Mouse (Mus musculus): ENCODE data around the gene Tmbim7. TPM values are rescaled to one million over a fixed set of nuclear protein-coding genes. Genes with fewer than 3 reads are reported as not detected.
"Not testable (repeated sequence)": the region's sequence is repeated elsewhere in the genome, so short reads cannot be mapped to it uniquely, and the experiment has no call there.

Gene Tmbim7
- polyA plus RNA-seq, 1 experiment from 2014 or later = 0.14 TPM

GRCm38 (mm10) chr5:3646539-3646938 is 4.4 kb upstream of the Tmbim7 start:
- ATAC-seq (ENCODE audit: low FRiP score, low read depth) = no peak
- Histone ChIP-seq H3K27me3 (no peaks in the 10 kb centered on the region), H3K36me3 (peaks cover 22% of the 10 kb centered on the region), H3K27ac (replicated peaks) (no peak overlapping the region), H3K4me1 (peaks cover 3% of the 10 kb centered on the region), H3K9ac (replicated peaks) (peak overlapping the region; percentile 87), H3K4me2 (replicated peaks) (peak overlapping the region; percentile 62), H3K9me3 (no peaks in the 10 kb centered on the region), H3K4me3 (peak overlapping the region; percentile 97)
- WGBS = 28% methylated on average over 6 of the region's 6 CpGs

- under 1% methylated on average over 59 of the region's 60 CpGs for WGBS
- ATAC-seq (ENCODE audit: low FRiP score, low read depth) = peak; percentile 55
- Histone ChIP-seq H3K4me3 (peak overlapping the region; percentile 97), H3K4me1 (peaks cover 3% of the 10 kb centered on the region), H3K27me3 (no peaks in the 10 kb centered on the region), H3K36me3 (peaks cover 16% of the 10 kb centered on the region), H3K9ac (replicated peaks) (peak overlapping the region; percentile 87), H3K9me3 (no peaks in the 10 kb centered on the region), H3K27ac (replicated peaks) (peak overlapping the region; percentile 90), H3K4me2 (replicated peaks) (peak overlapping the region; percentile 62)
Measured at GRCm38 (mm10) chr5:3646991-3647707, 3.8 kb upstream of the Tmbim7 start.

- Histone ChIP-seq H3K27ac (replicated peaks) (peak overlapping the region; percentile 90), H3K9ac (replicated peaks) (peak overlapping the region; percentile 87), H3K9me3 (no peaks in the 10 kb centered on the region), H3K36me3 (peaks cover 14% of the 10 kb centered on the region; the same call in 1 of the 2 replicates), H3K4me2 (replicated peaks) (peak overlapping the region; percentile 62), H3K4me3 (peak overlapping the region; percentile 97), H3K4me1 (peaks cover 3% of the 10 kb centered on the region), H3K27me3 (no peaks in the 10 kb centered on the region)
- peak; percentile 98 for ATAC-seq (ENCODE audit: low FRiP score, low read depth)
- WGBS = 0% methylated on average over 39 of the region's 46 CpGs
Measured at GRCm38 (mm10) chr5:3647708-3648121, 3.3 kb upstream of the Tmbim7 start.

GRCm38 (mm10) chr5:3648206-3648848 is 2.7 kb upstream of the Tmbim7 start:
- Histone ChIP-seq H3K27ac (replicated peaks) (no peak overlapping the region), H3K4me1 (peaks cover 3% of the 10 kb centered on the region), H3K27me3 (no peaks in the 10 kb centered on the region), H3K4me3 (peak overlapping the region; percentile 97), H3K9me3 (no peaks in the 10 kb centered on the region), H3K9ac (replicated peaks) (no peak overlapping the region), H3K4me2 (replicated peaks) (peak overlapping the region; percentile 62), H3K36me3 (peaks cover 11% of the 10 kb centered on the region; the same call in 1 of the 2 replicates)
- ATAC-seq (ENCODE audit: low FRiP score, low read depth) = peak; percentile 35; the same call in 1 of the 2 replicates
- WGBS = 62% methylated on average over 4 of the region's 4 CpGs

- no peak overlapping the region for H3K4me2 ChIP-seq (replicated peaks)
- no peaks in the 10 kb centered on the region for H3K27me3 ChIP-seq
- no peak overlapping the region for H3K4me3 ChIP-seq
- no peak overlapping the region for H3K9ac ChIP-seq (replicated peaks)
- no peaks in the 10 kb centered on the region for H3K9me3 ChIP-seq
- no peak overlapping the region for H3K27ac ChIP-seq (replicated peaks)
- H3K36me3 ChIP-seq = peaks cover 9% of the 10 kb centered on the region; the same call in 1 of the 2 replicates
- H3K4me1 ChIP-seq = peaks cover 3% of the 10 kb centered on the region
- 77% methylated on average over 4 of the region's 4 CpGs for WGBS
- no peak for ATAC-seq (ENCODE audit: low FRiP score, low read depth)
Measured at GRCm38 (mm10) chr5:3648849-3649210, 2.2 kb upstream of the Tmbim7 start.

- no peaks in the 10 kb centered on the region for H3K36me3 ChIP-seq
- no peak overlapping the region for H3K27ac ChIP-seq (replicated peaks)
- no peaks in the 10 kb centered on the region for H3K9me3 ChIP-seq
- no peak for ATAC-seq (ENCODE audit: low FRiP score, low read depth)
- H3K4me1 ChIP-seq = peaks cover 1% of the 10 kb centered on the region
- 84% methylated on average over 5 of the region's 5 CpGs for WGBS
- H3K9ac ChIP-seq (replicated peaks) = no peak overlapping the region
- H3K27me3 ChIP-seq = no peaks in the 10 kb centered on the region
- H3K4me2 ChIP-seq (replicated peaks) = no peak overlapping the region
- no peak overlapping the region for H3K4me3 ChIP-seq
Measured at GRCm38 (mm10) chr5:3651621-3652020, 640 bp downstream of the Tmbim7 start.

GRCm38 (mm10) chr5:3652903-3653575 is 2.1 kb downstream of the Tmbim7 start:
- not testable (repeated sequence) for H3K36me3 ChIP-seq; H3K4me2 ChIP-seq (replicated peaks); H3K4me3 ChIP-seq; H3K27me3 ChIP-seq; ATAC-seq (ENCODE audit: low FRiP score, low read depth); H3K27ac ChIP-seq (replicated peaks); H3K4me1 ChIP-seq; H3K9ac ChIP-seq (replicated peaks); H3K9me3 ChIP-seq
- WGBS = 92% methylated on average over 19 of the region's 25 CpGs

GRCm38 (mm10) chr5:3653801-3654200 is 2.8 kb downstream of the Tmbim7 start:
- Histone ChIP-seq H3K4me3 (no peak overlapping the region), H3K27me3 (no peaks in the 10 kb centered on the region), H3K36me3 (no peaks in the 10 kb centered on the region), H3K9me3 (no peaks in the 10 kb centered on the region), H3K4me1 (no peaks in the 10 kb centered on the region), H3K9ac (replicated peaks) (no peak overlapping the region), H3K27ac (replicated peaks) (no peak overlapping the region), H3K4me2 (replicated peaks) (no peak overlapping the region)
- WGBS = 92% methylated on average over 4 of the region's 4 CpGs
- ATAC-seq (ENCODE audit: low FRiP score, low read depth) = no peak

GRCm38 (mm10) chr5:3657085-3657484 is 6.1 kb downstream of the Tmbim7 start, which contains the start of gene Gatad1:
Gene Gatad1, minus strand, starts transcription at chr5:3657185.
- no peaks in the 10 kb centered on the region for H3K36me3 ChIP-seq
- no peak within 1 kb of the TSS for H3K9ac ChIP-seq (replicated peaks)
- no peak within 1 kb of the TSS for H3K27ac ChIP-seq (replicated peaks)
- no peaks in the 10 kb centered on the region for H3K9me3 ChIP-seq
- WGBS = 76% methylated on average over 5 of the region's 5 CpGs
- H3K4me1 ChIP-seq = no peaks in the 10 kb centered on the region
- no peak within 1 kb of the TSS for H3K4me2 ChIP-seq (replicated peaks)
- H3K4me3 ChIP-seq = no peak within 1 kb of the TSS
- no peak for ATAC-seq (ENCODE audit: low FRiP score, low read depth)
- H3K27me3 ChIP-seq = no peaks in the 10 kb centered on the region

- 91% methylated on average over 2 of the region's 2 CpGs for WGBS
- no peak overlapping the region for H3K4me2 ChIP-seq (replicated peaks)
- H3K27ac ChIP-seq (replicated peaks) = no peak overlapping the region
- no peaks in the 10 kb centered on the region for H3K4me1 ChIP-seq
- ATAC-seq (ENCODE audit: low FRiP score, low read depth) = no peak
- H3K36me3 ChIP-seq = no peaks in the 10 kb centered on the region
- no peaks in the 10 kb centered on the region for H3K9me3 ChIP-seq
- H3K9ac ChIP-seq (replicated peaks) = no peak overlapping the region
- H3K4me3 ChIP-seq = no peak overlapping the region
- H3K27me3 ChIP-seq = no peaks in the 10 kb centered on the region
Measured at GRCm38 (mm10) chr5:3665225-3665624, 14.2 kb downstream of the Tmbim7 start.

- no peak overlapping the region for H3K9ac ChIP-seq (replicated peaks)
- H3K4me3 ChIP-seq = no peak overlapping the region
- no peak for ATAC-seq (ENCODE audit: low FRiP score, low read depth)
- H3K4me2 ChIP-seq (replicated peaks) = no peak overlapping the region
- no peaks in the 10 kb centered on the region for H3K27me3 ChIP-seq
- H3K36me3 ChIP-seq = no peaks in the 10 kb centered on the region
- H3K9me3 ChIP-seq = no peaks in the 10 kb centered on the region
- H3K4me1 ChIP-seq = no peaks in the 10 kb centered on the region
- 89% methylated on average over 12 of the region's 12 CpGs for WGBS
- no peak overlapping the region for H3K27ac ChIP-seq (replicated peaks)
Measured at GRCm38 (mm10) chr5:3666585-3666984, 15.6 kb downstream of the Tmbim7 start.

GRCm38 (mm10) chr5:3669938-3670554 is 19.1 kb downstream of the Tmbim7 start:
- H3K27me3 ChIP-seq = no peaks in the 10 kb centered on the region
- no peak overlapping the region for H3K27ac ChIP-seq (replicated peaks)
- no peak for ATAC-seq (ENCODE audit: low FRiP score, low read depth)
- WGBS = 92% methylated on average over 6 of the region's 6 CpGs
- no peaks in the 10 kb centered on the region for H3K9me3 ChIP-seq
- H3K36me3 ChIP-seq = no peaks in the 10 kb centered on the region
- no peak overlapping the region for H3K9ac ChIP-seq (replicated peaks)
- no peak overlapping the region for H3K4me2 ChIP-seq (replicated peaks)
- H3K4me3 ChIP-seq = no peak overlapping the region
- no peaks in the 10 kb centered on the region for H3K4me1 ChIP-seq
